Mouse (Mus musculus): ENCODE data around the gene Kremen1. TPM values are rescaled to one million over a fixed set of nuclear protein-coding genes. Genes with fewer than 3 reads are reported as not detected.
A peak's percentile ranks its signal among the peaks of the same experiment; 100 is the strongest.

Kremen1 gene
- total and polyA plus RNA-seq, 3 experiments: 1.3 to 4.1 TPM; not detected in 1

DNA sequence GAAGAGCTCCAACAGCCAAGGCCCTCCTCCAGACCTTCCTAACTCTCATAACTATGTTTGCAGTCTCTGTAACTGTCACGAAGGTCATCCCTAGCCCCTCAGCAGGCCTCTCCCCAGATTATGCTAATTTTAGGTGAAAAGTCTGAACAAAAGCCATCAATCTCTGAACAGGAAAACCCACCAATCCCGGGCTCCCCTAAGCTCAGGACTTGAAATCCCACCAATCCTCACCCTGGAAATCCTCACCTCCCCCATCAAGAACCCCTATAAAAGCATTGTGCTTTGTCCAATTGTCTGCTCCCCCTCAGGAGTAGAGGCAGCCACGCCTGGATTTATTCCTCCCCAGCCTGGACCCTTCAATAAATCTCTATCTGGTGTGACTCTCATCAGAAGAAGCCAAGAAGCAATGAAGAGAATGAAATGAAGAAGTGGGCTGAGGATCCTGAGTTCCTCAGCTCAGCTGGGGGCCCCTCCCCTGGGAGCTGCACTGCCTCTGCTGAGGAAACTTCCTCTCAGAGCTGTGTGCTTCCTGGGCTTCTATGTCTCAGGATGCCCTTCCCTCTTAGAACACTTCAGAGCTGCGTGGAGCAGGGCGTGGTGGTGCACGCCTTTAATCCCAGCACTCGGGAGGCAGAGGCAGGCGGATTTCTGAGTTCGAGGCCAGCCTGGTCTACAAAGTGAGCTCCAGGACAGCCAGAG lies 11.3 kb upstream of the Kremen1 start:
- no peaks in the 10 kb centered on the region for H3K4me1 ChIP-seq (ENCODE audit: control insufficient read depth in 1 of 2, insufficient read depth in 2 of 2, low read length in 2 of 2)
- TF ChIP-seq MYC (IDR thresholded peaks at IDR 0.05; ENCODE audit: low read depth, low read length): no peak
- no peak for TF ChIP-seq CTCF (IDR thresholded peaks at IDR 0.05 in 2 of 3, conservative IDR thresholded peaks at IDR 0.05 in 1 of 3; ENCODE audit: control insufficient read depth in 1 of 3, insufficient read depth in 1 of 3, low read depth in 2 of 3, low read length in 3 of 3, poor library complexity in 1 of 3, severe bottlenecking in 1 of 3)
- TF ChIP-seq USF2 (IDR thresholded peaks at IDR 0.05; ENCODE audit: borderline replicate concordance in 1 of 2, insufficient read depth in 1 of 2, low read depth in 1 of 2, low read length in 2 of 2): no peak
- no peak for TF ChIP-seq NRF1 (IDR thresholded peaks at IDR 0.05; ENCODE audit: insufficient read depth, low read depth, low read length, poor library complexity, severe bottlenecking)
- TF ChIP-seq GATA1 (IDR thresholded peaks at IDR 0.05; ENCODE audit: low read depth, low read length): no peak
- TF ChIP-seq MAFK (IDR thresholded peaks at IDR 0.05; ENCODE audit: borderline replicate concordance, low read depth, low read length): no peak
- TF ChIP-seq CHD1 (IDR thresholded peaks at IDR 0.05; ENCODE audit: low read depth, low read length): no peak
- TF ChIP-seq MEF2A (IDR thresholded peaks at IDR 0.05; ENCODE audit: extremely low read depth, insufficient replicate concordance, low read depth, low read length, poor library complexity, severe bottlenecking): no peak
- no peak for TF ChIP-seq TBP (IDR thresholded peaks at IDR 0.05; ENCODE audit: low read depth, low read length)
- TF ChIP-seq RCOR1 (IDR thresholded peaks at IDR 0.05; ENCODE audit: low read depth, low read length): no peak
- TF ChIP-seq EP300 (IDR thresholded peaks at IDR 0.05; ENCODE audit: low read depth in 1 of 2, low read length in 2 of 2): no peak
- TF ChIP-seq ZKSCAN1 (IDR thresholded peaks at IDR 0.05; ENCODE audit: low read depth, low read length): no peak
- TF ChIP-seq ETS1 (IDR thresholded peaks at IDR 0.05; ENCODE audit: low read depth, low read length): no peak
- no peak for TF ChIP-seq ZNF384 (IDR thresholded peaks at IDR 0.05; ENCODE audit: low read depth, low read length)
- TF ChIP-seq TCF12 (IDR thresholded peaks at IDR 0.05; ENCODE audit: low read depth, low read length): no peak
- TF ChIP-seq POLR2A (IDR thresholded peaks at IDR 0.05; ENCODE audit: control insufficient read depth in 1 of 2, insufficient read depth in 1 of 2, low read depth in 1 of 2, low read length in 2 of 2, poor library complexity in 1 of 2): no peak
- H3K79me2 ChIP-seq (ENCODE audit: control insufficient read depth, insufficient read depth, low read length, poor library complexity): no peaks in the 10 kb centered on the region
- no peak overlapping the region for H3K27ac ChIP-seq (ENCODE audit: control insufficient read depth, low read depth, low read length)
- no peaks in the 10 kb centered on the region for H3K36me3 ChIP-seq (ENCODE audit: control insufficient read depth in 1 of 2, insufficient read depth in 2 of 2, low read length in 2 of 2)
- peak; percentile 37 for DNase-seq (ENCODE audit: low read depth, low spot score)
- no peak overlapping the region for H3K4me3 ChIP-seq (ENCODE audit: control insufficient read depth in 1 of 2, insufficient read depth in 1 of 2, low read depth in 2 of 2, low read length in 2 of 2)
- no peak overlapping the region for H3K9ac ChIP-seq (ENCODE audit: control insufficient read depth, low read depth, low read length, poor library complexity, severe bottlenecking)
- no peaks in the 10 kb centered on the region; a peak in 1 of 4 replicates for H3K27me3 ChIP-seq (ENCODE audit: control insufficient read depth in 1 of 2, insufficient read depth in 2 of 2, low read length in 2 of 2)
- no peaks in the 10 kb centered on the region for H3K9me3 ChIP-seq (replicated peaks; ENCODE audit: insufficient read depth, low read length)

DNA sequence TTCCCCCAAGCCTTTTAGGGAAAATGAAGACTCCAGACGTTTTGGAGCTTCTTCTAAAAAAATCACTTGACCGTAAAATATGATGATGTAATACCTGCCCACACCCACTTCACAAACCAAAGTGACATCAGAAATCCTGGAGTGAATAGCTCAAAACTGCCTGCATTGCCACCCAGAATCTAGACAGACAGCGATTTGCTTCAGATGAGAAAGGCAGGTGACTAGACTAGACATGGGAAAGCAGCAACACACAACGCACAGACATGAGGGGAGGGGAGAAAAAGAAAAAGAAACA lies 10.7 kb upstream of the Kremen1 start:
- Histone ChIP-seq H3K9me3 (replicated peaks; ENCODE audit: insufficient read depth, low read length) (no peaks in the 10 kb centered on the region), H3K27me3 (ENCODE audit: control insufficient read depth in 1 of 2, insufficient read depth in 2 of 2, low read length in 2 of 2) (no peaks in the 10 kb centered on the region; a peak in 1 of 4 replicates), H3K4me3 (ENCODE audit: control insufficient read depth in 1 of 2, insufficient read depth in 1 of 2, low read depth in 2 of 2, low read length in 2 of 2) (no peak overlapping the region), H3K9ac (ENCODE audit: control insufficient read depth, low read depth, low read length, poor library complexity, severe bottlenecking) (no peak overlapping the region), H3K79me2 (ENCODE audit: control insufficient read depth, insufficient read depth, low read length, poor library complexity) (no peaks in the 10 kb centered on the region), H3K27ac (ENCODE audit: control insufficient read depth, low read depth, low read length) (no peak overlapping the region), H3K4me1 (ENCODE audit: control insufficient read depth in 1 of 2, insufficient read depth in 2 of 2, low read length in 2 of 2) (no peaks in the 10 kb centered on the region), H3K36me3 (ENCODE audit: control insufficient read depth in 1 of 2, insufficient read depth in 2 of 2, low read length in 2 of 2) (no peaks in the 10 kb centered on the region)
- DNase-seq (ENCODE audit: low read depth, low spot score): no peak
- TF ChIP-seq TAL1 (IDR thresholded peaks at IDR 0.05; ENCODE audit: low read length) (no peak), MEF2A (IDR thresholded peaks at IDR 0.05; ENCODE audit: extremely low read depth, insufficient replicate concordance, low read depth, low read length, poor library complexity, severe bottlenecking) (no peak), ELF1 (IDR thresholded peaks at IDR 0.05; ENCODE audit: low read depth, low read length) (no peak), RCOR1 (IDR thresholded peaks at IDR 0.05; ENCODE audit: low read depth, low read length) (no peak), ZMIZ1 (IDR thresholded peaks at IDR 0.05; ENCODE audit: low read depth, low read length) (no peak), MYB (IDR thresholded peaks at IDR 0.05; ENCODE audit: low read depth, low read length) (no peak), TCF12 (IDR thresholded peaks at IDR 0.05; ENCODE audit: low read depth, low read length) (no peak), MAFK (IDR thresholded peaks at IDR 0.05; ENCODE audit: borderline replicate concordance, low read depth, low read length) (no peak)
